Mouse (Mus musculus) intestine, embryonic 14.5 days (tissue): ENCODE measurements around the gene Actl10. TPM values are rescaled to one million over a fixed set of nuclear protein-coding genes. Genes with fewer than 3 reads are reported as not detected.

Experiments used
- ATAC-seq: fragments of 200-750 bp; cut with Nextera tagmentation; replicated peaks from 2 replicates; pipeline ENCODE4 v1.8.0; 2017; ENCODE audit warnings: low read depth, moderate number of reproducible peaks, moderate TSS enrichment, moderate library complexity; ENCODE audit not compliant: low FRiP score, low TSS enrichment
- DNase-seq: peaks from one replicate; pipeline ENCODE4 v3.0.0-alpha.2; 2018; ENCODE audit warnings: low spot score
- H3K27ac ChIP-seq: fragments of 300-500 bp; sonication (generic); 2 replicates; pipeline ENCODE4 v1.5.1; 2014; ENCODE audit warnings: low read depth, mild to moderate bottlenecking, control low read depth
- H3K27me3 ChIP-seq: fragments of 300-500 bp; sonication (generic); replicated peaks from 2 replicates; pipeline ENCODE4 v1.6.1; 2014; ENCODE audit warnings: low read length, control low read depth; ENCODE audit not compliant: control insufficient read depth, insufficient read depth
- H3K36me3 ChIP-seq: fragments of 300-500 bp; sonication (generic); 2 replicates; pipeline ENCODE4 v1.6.1; 2014; ENCODE audit warnings: low read length, control low read depth; ENCODE audit not compliant: control insufficient read depth, insufficient read depth
- H3K4me1 ChIP-seq: fragments of 300-500 bp; sonication (generic); replicated peaks from 2 replicates; pipeline ENCODE4 v1.6.1; 2014; ENCODE audit warnings: low read length, control low read depth, mixed read lengths; ENCODE audit not compliant: control insufficient read depth, insufficient read depth
- H3K4me2 ChIP-seq: fragments of 300-500 bp; sonication (generic); 2 replicates; pipeline ENCODE4 v1.6.1; 2014; ENCODE audit warnings: low read length
- H3K4me3 ChIP-seq: fragments of 300-500 bp; sonication (generic); 2 replicates; pipeline ENCODE4 v1.5.1; 2014; ENCODE audit warnings: low read depth, low read length, control low read depth, mixed read lengths
- H3K9ac ChIP-seq: fragments of 300-500 bp; sonication (generic); 2 replicates; pipeline ENCODE4 v1.6.1; 2014; ENCODE audit warnings: mild to moderate bottlenecking, low read length
- H3K9me3 ChIP-seq: fragments of 300-500 bp; sonication (generic); 2 replicates; pipeline ENCODE4 v1.6.1; 2016; ENCODE audit warnings: low read length, control low read depth; ENCODE audit not compliant: control insufficient read depth
- WGBS: fragments of 180-500 bp; shearing (Covaris S2); extraction: QIAGEN DNeasy Blood & Tissue Kit; methylation state at CpG from one replicate; pipeline ENCODE4 v1.1.7; 2014; 5-methylcytosine and 5-hydroxymethylcytosine counted together
- polyA plus RNA-seq: library from polyadenylated mRNA; unstranded; fragments of >200 nt; fragmentation: Nextera tagmentation; extraction: Ambion mirVana; gene quantifications from 2 replicates; pipeline ENCODE4 v1.2.1, GENCODE M21; 2014

Actl10 gene
- polyA plus RNA-seq, 1 experiment from 2014 or later, result 0.27 TPM

DNA sequence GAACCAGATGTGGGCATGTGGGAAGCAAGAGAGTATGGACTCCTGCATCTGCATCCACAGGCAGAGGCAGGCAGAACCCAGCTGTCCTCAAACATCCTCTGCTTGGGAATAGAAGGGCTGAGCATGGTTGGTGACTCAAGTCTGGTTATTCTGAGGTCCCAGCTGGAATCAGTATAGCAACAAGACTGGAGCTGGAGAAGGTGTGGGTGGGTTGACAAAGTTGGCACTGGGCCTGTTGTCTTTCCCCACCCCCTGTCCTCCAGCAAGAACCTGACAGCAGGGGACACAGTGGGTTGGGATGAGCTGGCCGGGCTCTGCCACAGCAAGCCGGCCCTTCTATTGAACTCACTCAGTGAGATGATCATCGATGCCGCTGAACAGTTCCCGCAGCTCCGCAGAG, 3.7 kb downstream of the Actl10 start:
- Histone ChIP-seq H3K36me3 (no peaks in the 10 kb centered on the region), H3K4me3 (no peak overlapping the region), H3K27me3 (peaks cover 23% of the 10 kb centered on the region), H3K4me1 (peaks cover 22% of the 10 kb centered on the region), H3K27ac (no peak overlapping the region), H3K4me2 (no peak overlapping the region), H3K9ac (no peak overlapping the region), H3K9me3 (no peaks in the 10 kb centered on the region)
- DNase-seq, result no peak
- ATAC-seq, result no peak
- WGBS, result 88% methylated on average over 6 of the region's 6 CpGs

DNA sequence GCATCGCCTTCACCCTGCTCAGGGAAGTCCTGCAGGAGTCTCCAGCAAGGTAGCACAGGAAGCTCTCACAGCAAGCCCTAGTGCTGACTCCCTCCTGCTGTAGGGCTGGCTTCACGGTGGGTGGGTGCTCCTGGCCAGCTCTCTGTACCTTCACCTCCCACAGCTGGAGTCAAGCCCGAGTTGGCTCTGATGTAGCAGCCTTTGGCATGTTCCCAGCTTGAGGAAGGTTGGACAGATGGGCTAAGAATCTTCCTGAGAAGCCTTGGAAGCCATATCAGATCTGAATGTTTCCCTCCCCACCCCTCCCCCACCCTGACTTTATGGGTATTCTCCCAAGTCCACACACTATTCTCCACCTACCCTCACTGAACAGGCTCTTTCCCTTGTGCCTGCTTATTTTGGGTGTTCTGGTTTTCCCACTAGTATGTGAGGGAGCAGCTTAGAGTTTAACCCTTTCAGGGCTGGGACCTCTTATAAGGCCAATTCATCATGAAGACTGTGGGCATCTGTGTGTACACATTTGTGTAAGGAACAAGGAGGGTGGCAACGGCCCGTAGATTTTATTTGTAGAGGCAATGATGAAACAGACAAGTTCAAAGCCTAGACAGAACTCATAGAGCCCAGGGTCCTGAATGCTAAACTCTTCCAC, 5.7 kb downstream of the Actl10 start:
- Histone ChIP-seq H3K9me3 (no peaks in the 10 kb centered on the region), H3K4me3 (no peak overlapping the region), H3K9ac (no peak overlapping the region), H3K36me3 (peaks cover 21% of the 10 kb centered on the region), H3K4me1 (peaks cover 17% of the 10 kb centered on the region), H3K27ac (no peak overlapping the region), H3K27me3 (peaks cover 4% of the 10 kb centered on the region), H3K4me2 (no peak overlapping the region)
- ATAC-seq, result no peak
- 43% methylated on average over 5 of the region's 5 CpGs for WGBS
- no peak for DNase-seq

DNA sequence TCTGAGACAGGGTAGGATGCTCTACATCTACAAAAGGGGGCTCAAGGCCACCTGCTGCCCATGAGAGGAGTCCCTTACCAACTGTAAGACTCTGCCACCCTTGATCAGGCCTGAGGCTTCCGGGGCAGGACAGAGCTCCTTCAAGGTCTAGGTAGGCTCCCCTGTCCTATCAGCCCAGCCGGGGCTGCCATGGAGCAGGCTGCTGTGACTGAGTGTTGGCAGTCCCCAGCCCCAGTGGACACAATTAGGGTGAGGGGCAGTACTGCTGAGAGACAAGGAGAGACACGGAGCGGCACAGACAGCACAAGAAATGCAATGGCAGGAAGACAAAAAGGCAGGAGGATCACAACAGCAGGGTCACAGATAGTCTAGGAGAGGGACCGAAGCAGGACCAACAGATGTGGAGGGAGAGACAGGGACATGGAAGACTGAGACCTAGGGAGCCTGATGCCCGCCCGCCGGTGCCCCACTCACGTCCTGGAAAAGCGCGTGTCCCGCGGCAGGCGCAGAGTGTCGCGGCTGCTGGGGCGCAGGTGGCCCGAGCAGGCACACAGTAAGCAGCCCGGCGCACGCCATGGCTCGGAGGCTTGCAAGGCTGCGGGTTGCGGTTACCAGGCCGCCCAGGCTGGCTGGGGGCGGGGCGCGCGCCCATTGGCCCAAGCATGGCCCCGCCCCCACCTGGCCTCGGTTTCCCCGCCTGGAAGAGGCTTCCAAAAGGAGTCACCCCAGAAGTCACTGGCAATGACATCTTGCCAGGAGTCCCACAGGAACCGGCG, 6.9 kb downstream of the Actl10 start, which contains the start of gene Necab3:
Gene Necab3, minus strand, starts transcription at position 627 of the 776 bp plus-strand sequence.
- DNase-seq, result no peak
- H3K9ac ChIP-seq, result no peak within 1 kb of the TSS

DNA sequence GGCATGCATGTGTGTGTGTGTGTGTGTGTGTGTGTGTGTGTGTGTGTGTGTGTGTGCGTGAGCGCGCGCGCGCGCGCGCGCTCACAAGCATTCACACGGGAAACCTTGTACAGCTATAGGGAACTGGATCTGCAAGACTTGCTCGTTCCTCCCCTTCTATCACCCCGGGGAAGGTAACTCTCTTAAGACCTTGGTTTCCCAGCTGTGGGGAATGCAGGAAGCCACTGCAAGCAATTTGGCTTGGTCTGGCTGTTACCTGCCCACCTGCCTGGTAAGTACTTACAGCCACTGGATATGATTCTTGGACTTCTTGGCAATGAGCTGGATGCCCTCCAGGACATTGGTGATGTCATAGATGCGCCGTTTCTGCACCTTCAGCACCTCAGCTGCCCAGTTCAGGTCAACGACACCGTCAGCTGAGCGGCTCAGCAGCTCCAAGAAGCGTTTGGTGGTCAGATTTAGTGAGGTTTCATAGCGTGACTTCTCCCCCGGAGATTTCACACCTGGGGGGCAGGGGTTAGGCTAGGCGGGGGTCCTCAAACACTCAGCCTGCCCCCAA, 12.1 kb downstream of the Actl10 start:
- DNase-seq, result no peak

More for the DNA sequence above, 6.9 kb downstream of the Actl10 start, which contains the start of gene Necab3:
- Histone ChIP-seq H3K9me3 (no peaks in the 10 kb centered on the region), H3K4me1 (peaks cover 16% of the 10 kb centered on the region), H3K36me3 (peaks cover 29% of the 10 kb centered on the region), H3K4me2 (peak within 1 kb of the TSS; percentile 58), H3K27me3 (no peaks in the 10 kb centered on the region; the same call in 1 of the 2 replicates), H3K27ac (no peak within 1 kb of the TSS), H3K4me3 (peak within 1 kb of the TSS; percentile 10; the same call in 1 of the 2 replicates)
- WGBS, result 8% methylated on average over 34 of the region's 34 CpGs
- ATAC-seq, result no peak; the same call in 1 of the 2 replicates

DNA sequence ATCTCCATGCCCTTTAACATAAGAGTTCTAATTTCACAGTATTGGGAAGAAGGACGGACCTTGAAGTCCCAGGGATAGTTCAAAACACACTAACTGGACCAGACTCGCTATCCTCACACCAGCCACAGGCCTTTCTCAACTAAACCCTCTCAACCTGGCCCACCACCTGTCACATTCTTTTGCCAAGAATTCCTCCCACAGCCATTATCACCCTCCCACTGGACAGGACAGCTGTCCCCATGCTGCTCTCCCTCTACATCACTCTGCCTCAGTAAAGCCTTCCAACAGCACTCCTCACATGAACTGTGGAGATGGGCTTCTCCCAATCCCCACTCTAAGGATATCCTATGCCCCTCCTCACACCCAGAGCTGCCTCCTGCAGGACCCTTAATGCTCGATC, 14.0 kb downstream of the Actl10 start:
- no peak for DNase-seq
- Histone ChIP-seq H3K4me1 (peaks cover 13% of the 10 kb centered on the region), H3K9ac (no peak overlapping the region), H3K27ac (no peak overlapping the region), H3K9me3 (no peaks in the 10 kb centered on the region), H3K4me3 (no peak overlapping the region), H3K36me3 (peaks cover 39% of the 10 kb centered on the region), H3K27me3 (no peaks in the 10 kb centered on the region), H3K4me2 (no peak overlapping the region)
- WGBS, result 77% methylated on average over 3 of the region's 3 CpGs
- ATAC-seq, result no peak

More for the DNA sequence above, 12.1 kb downstream of the Actl10 start:
- no peak for ATAC-seq
- Histone ChIP-seq H3K27me3 (no peaks in the 10 kb centered on the region), H3K9ac (no peak overlapping the region), H3K36me3 (peaks cover 42% of the 10 kb centered on the region), H3K9me3 (no peaks in the 10 kb centered on the region), H3K27ac (no peak overlapping the region), H3K4me2 (no peak overlapping the region), H3K4me1 (peaks cover 16% of the 10 kb centered on the region), H3K4me3 (no peak overlapping the region)
- WGBS, result 90% methylated on average over 22 of the region's 22 CpGs

DNA sequence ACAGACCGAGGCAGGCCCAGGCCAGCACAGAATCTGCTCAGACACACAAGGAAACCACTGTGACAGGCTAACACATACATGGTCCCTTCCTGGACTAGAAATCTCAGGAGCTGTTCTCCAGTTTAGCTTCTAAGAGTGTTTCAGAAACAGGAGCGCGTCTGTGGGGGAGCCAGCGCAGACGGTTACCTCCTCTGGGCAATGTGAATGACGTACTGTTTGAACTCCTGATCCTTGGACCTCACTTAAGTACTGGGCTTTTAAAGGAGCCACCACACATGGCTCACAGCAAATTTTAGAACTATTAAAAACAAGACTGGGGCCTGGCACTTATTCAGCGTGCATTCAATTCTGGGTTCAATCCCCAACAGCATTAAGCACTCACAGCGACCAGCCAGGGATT, 15.1 kb downstream of the Actl10 start:
- Histone ChIP-seq H3K27ac (no peak overlapping the region), H3K36me3 (peaks cover 28% of the 10 kb centered on the region), H3K9me3 (no peaks in the 10 kb centered on the region), H3K4me3 (no peak overlapping the region), H3K4me2 (no peak overlapping the region), H3K4me1 (peaks cover 19% of the 10 kb centered on the region), H3K27me3 (no peaks in the 10 kb centered on the region), H3K9ac (no peak overlapping the region)
- WGBS, result 50% methylated on average over 8 of the region's 8 CpGs
- ATAC-seq (no peak), DNase-seq (no peak)

DNA sequence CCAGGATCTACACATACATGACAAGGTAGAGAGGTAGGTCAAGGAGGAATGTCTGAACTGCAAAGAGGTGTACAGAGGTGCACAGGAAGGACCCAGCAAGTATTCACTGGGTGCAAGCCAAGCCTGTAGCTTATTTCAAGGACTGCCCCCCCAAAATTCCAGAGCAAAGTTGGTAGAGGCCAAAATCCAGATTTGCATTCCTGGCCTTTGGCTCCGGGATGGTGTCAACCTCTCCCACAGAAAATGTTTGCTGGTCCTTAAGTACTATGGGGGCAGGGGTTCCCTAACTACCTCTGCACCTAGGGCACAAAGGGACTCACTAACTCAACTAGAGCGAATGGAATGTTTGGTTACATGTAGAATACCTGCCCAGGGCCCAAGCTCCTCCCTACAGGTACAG, 16.2 kb downstream of the Actl10 start:
- DNase-seq (no peak), ATAC-seq (no peak)
- Histone ChIP-seq H3K4me1 (peaks cover 26% of the 10 kb centered on the region), H3K27me3 (no peaks in the 10 kb centered on the region), H3K4me2 (peak overlapping the region; percentile 77), H3K4me3 (peak overlapping the region; percentile 74), H3K9ac (peak overlapping the region; percentile 75), H3K27ac (peak overlapping the region; percentile 93; the same call in 1 of the 2 replicates), H3K9me3 (no peaks in the 10 kb centered on the region), H3K36me3 (peaks cover 17% of the 10 kb centered on the region; the same call in 1 of the 2 replicates)
- 57% methylated on average over 2 of the region's 2 CpGs for WGBS

DNA sequence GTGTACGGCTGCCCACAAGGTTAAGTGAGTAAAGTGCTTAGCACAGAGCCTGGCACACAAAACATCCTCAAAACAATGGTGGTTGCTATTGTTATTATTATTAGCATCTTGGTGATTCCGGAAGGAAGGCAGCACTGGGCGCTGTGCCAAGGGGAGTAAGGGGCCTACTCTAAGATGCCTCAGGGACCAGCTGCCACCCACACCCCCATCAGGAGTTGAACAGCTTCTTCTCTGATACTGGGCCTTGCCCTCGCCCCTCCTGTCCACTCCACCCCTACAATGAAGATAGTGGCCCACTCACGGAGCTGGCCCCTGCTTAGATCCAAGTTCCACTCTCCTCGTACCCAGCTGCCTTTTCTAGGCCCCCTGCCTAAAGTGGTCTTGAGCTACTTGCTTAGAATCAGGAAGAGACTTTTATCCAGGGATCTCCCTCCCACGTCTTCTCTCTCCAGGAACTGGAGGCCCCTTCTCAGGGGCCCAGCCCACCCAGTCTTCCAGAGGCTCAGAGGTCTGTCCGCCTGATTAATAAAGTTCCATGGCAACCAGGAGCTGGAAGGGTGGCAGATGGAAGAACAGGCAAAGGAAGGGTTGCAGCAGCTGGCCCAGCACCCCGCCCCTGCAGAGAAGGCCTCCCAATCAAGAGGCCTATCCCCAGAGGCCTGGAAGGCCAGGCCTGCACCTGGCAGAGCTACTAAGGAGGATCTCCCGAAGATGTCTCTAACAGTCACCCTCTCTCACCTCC, 16.9 kb downstream of the Actl10 start:
- H3K4me3 ChIP-seq, result peak overlapping the region; percentile 74
- H3K27me3 ChIP-seq, result no peaks in the 10 kb centered on the region
- whole genome bisulfite sequencing, result 18% methylated on average over 10 of the region's 10 CpGs
- H3K4me2 ChIP-seq, result peak overlapping the region; percentile 77
- no peaks in the 10 kb centered on the region for H3K9me3 ChIP-seq
- H3K27ac ChIP-seq, result peak overlapping the region; percentile 93
- H3K4me1 ChIP-seq, result peaks cover 26% of the 10 kb centered on the region
- DNase-seq (peak; percentile 87), ATAC-seq (peak; percentile 1; the same call in 1 of the 2 replicates)
- peaks cover 12% of the 10 kb centered on the region; the same call in 1 of the 2 replicates for H3K36me3 ChIP-seq
- peak overlapping the region; percentile 75 for H3K9ac ChIP-seq
